Mouse (Mus musculus) brain, embryonic 18.5 days (tissue): ENCODE data around the gene Gm29289.
"Not testable (repeated sequence)": the region's sequence is repeated elsewhere in the genome, so short reads cannot be mapped to it uniquely, and the experiment has no call there.

Source experiments
- DNase-seq: peaks from one replicate; pipeline ENCODE4 v3.0.0-alpha.2; 2012; ENCODE audit warnings: low read depth, low spot score

The Gm29289 gene

GRCm38 (mm10) chrY:2932282-2932681, at the start of gene Gm29289:
Gm29289 (plus strand) TSS chrY:2932582.
- not testable (repeated sequence) for DNase-seq

GRCm38 (mm10) chrY:2900689-2901088, 31.7 kb upstream of the Gm29289 start, which contains the start of gene Gm10352:
Gm10352 (plus strand) TSS chrY:2900989.
- not testable (repeated sequence) for DNase-seq
